ENCODE assay signal across 30 mouse cellular contexts in the genomic region with DNA sequence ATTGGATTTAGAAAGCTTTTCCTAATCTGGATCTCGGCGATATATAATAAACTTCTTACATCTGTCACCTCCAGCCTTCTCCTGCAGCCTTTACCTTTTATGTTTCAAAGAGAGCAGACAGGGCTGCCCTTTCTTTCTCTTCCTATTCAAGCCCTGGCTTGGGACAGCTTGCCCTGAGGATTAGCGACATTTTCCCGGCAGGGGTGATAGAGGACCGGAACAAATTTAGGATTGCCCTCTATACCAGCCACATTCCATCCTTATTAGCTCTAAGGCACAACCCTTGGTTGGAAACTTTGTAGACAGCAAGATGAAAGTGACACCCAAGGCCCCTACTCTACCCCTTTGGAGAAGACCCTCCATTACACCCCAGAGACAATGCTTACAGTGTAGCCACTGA.
"Had no signal": no experiment of that assay in that cellular context is flagged by ENCODE, and none has a peak within 500 bp of the region (broad histone marks: within the 10 kb centered on the region; RNA-seq: fewer than 3 reads in every experiment).

No protein-coding gene starts in this region.

- H3K27me3 ChIP-seq: limb, embryonic 12.5 days; limb, embryonic 13.5 days; limb, embryonic 15.5 days; liver, embryonic 12.5 days; liver, embryonic 13.5 days; liver, embryonic 15.5 days; lung, embryonic 15.5 days; megakaryocyte, embryonic 14.5 days; neural tube, embryonic 12.5 days; neural tube, embryonic 13.5 days had no signal

- H3K4me2 ChIP-seq: limb, embryonic 12.5 days; limb, embryonic 13.5 days; limb, embryonic 15.5 days; liver, embryonic 11.5 days; liver, embryonic 12.5 days; liver, embryonic 13.5 days; liver, embryonic 15.5 days; lung, embryonic 14.5 days; lung, embryonic 15.5 days; midbrain, embryonic 12.5 days; midbrain, embryonic 13.5 days; neural tube, embryonic 12.5 days; neural tube, embryonic 13.5 days had no signal

- DNase-seq: left cerebral cortex, postnatal 4 days; liver; liver, embryonic 13.5 days; liver, postnatal 0 days; lung, adult 18-20 months; lung, adult 2 months; lung, embryonic 14.5 days; lung, postnatal 10 days; lung, postnatal 14 days; lung, postnatal 36 days; lung, postnatal 4 days; midbrain, embryonic 14.5 days had no signal

- H3K27ac ChIP-seq: left cerebral cortex, adult 2 months; limb, embryonic 10.5 days; limb, embryonic 12.5 days; limb, embryonic 13.5 days; limb, embryonic 15.5 days; liver, embryonic 12.5 days; liver, embryonic 13.5 days; liver, embryonic 14.5 days; liver, embryonic 15.5 days; lung, embryonic 15.5 days; macrophage; midbrain, embryonic 12.5 days; midbrain, embryonic 13.5 days; neural tube, embryonic 12.5 days; neural tube, embryonic 13.5 days had no signal

- H3K4me3 ChIP-seq: left cerebral cortex, adult 2 months; limb, embryonic 10.5 days; limb, embryonic 12.5 days; limb, embryonic 13.5 days; limb, embryonic 15.5 days; liver, embryonic 12.5 days; liver, embryonic 13.5 days; liver, embryonic 15.5 days; lung, embryonic 15.5 days; megakaryocyte, embryonic 14.5 days; midbrain, embryonic 12.5 days; midbrain, embryonic 13.5 days; myocyte; neural tube, embryonic 12.5 days; neural tube, embryonic 13.5 days had no signal

- H3K4me1 ChIP-seq: limb, embryonic 12.5 days; limb, embryonic 13.5 days; limb, embryonic 15.5 days; liver, embryonic 12.5 days; liver, embryonic 13.5 days; liver, embryonic 15.5 days; lung, embryonic 15.5 days; megakaryocyte, embryonic 14.5 days; neural tube, embryonic 12.5 days; neural tube, embryonic 13.5 days had no signal

- H3K9ac ChIP-seq: limb, embryonic 12.5 days; limb, embryonic 13.5 days; limb, embryonic 15.5 days; liver, embryonic 12.5 days; liver, embryonic 13.5 days; liver, embryonic 14.5 days; liver, embryonic 15.5 days; liver, postnatal 0 days; lung, embryonic 14.5 days; lung, embryonic 15.5 days; midbrain, embryonic 12.5 days; midbrain, embryonic 13.5 days; neural tube, embryonic 12.5 days; neural tube, embryonic 13.5 days had no signal

- H3K9me3 ChIP-seq: limb, embryonic 10.5 days; limb, embryonic 12.5 days; limb, embryonic 13.5 days; limb, embryonic 15.5 days; liver, embryonic 13.5 days; liver, embryonic 15.5 days; lung, embryonic 15.5 days; midbrain, embryonic 12.5 days; midbrain, embryonic 13.5 days; neural tube, embryonic 12.5 days; neural tube, embryonic 13.5 days had no signal

- ATAC-seq: liver, embryonic 12.5 days; liver, postnatal 0 days; lung, postnatal 0 days; midbrain, embryonic 13.5 days had no signal

- H3K36me3 ChIP-seq: limb, embryonic 10.5 days; limb, embryonic 12.5 days; limb, embryonic 13.5 days; limb, embryonic 15.5 days; liver, embryonic 12.5 days; liver, embryonic 13.5 days; liver, embryonic 15.5 days; lung, embryonic 15.5 days; midbrain, embryonic 12.5 days; midbrain, embryonic 13.5 days; neural tube, embryonic 12.5 days; neural tube, embryonic 13.5 days had no signal
